In the genomic region with DNA sequence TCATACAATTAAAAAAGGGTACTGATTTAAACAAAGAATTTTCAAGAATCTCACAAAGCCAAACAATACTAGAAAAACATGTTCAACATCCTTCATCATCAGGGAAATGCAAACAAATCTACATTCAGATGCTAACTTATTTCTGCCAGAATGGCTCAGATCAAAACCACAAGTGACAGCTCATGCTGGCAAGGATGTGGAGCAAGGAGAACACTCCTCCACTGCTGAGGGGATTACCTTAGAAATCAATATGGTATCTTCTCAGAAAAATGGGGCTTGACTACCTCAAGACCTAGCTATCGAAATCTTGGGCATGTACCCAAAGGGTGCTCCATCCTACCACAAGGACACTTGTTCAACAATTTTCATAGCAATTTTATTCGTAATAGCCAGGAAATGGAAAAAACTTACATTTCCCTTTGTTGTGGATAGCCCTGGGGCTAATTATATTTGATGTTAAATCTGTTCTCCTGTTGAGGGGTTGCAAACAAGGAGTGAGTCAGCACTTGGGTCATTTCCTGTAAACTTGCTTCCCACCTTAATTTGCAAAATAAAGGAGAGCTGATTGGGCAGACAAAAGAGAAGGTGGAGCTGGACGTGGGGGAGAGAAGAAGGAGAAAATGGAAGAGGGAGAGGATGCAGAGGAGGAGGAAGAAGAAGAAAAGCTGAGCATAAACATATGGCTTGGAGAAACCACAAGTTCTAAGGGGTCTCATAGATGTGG, we compare ENCODE assay signal across 13 mouse cellular contexts.
"Had no signal": no experiment of that assay in that cellular context is flagged by ENCODE, and none has a peak within 500 bp of the region (broad histone marks: within the 10 kb centered on the region; RNA-seq: fewer than 3 reads in every experiment).

No protein-coding gene starts in this region.

- DNase-seq: gastrocnemius, adult 2 months; gastrocnemius, postnatal 10 days; gastrocnemius, postnatal 25 days; heart, adult 18-20 months; heart, postnatal 14 days; heart, postnatal 36 days; kidney, adult 11 months; kidney, adult 2 months; kidney, adult 9 months; kidney, postnatal 14 days; kidney, postnatal 36 days; liver; liver, embryonic 13.5 days had no signal
